Mouse (Mus musculus) lung, postnatal 4 days (tissue): ENCODE results near the gene Tmem247.
A peak's percentile ranks its signal among the peaks of the same experiment; 100 is the strongest.

ENCODE experiments used
- DNase-seq, 2 experiments: peaks; one replicate each; pipeline ENCODE4 v3.0.0; 2021

Tmem247 gene

GRCm38 (mm10) chr17:86915540-86915939 is 1.6 kb upstream of the Tmem247 start:
- DNase-seq = no peak

GRCm38 (mm10) chr17:86918786-86919185 is 1.6 kb downstream of the Tmem247 start:
- peak; percentile 21 to 42 for DNase-seq

DNA sequence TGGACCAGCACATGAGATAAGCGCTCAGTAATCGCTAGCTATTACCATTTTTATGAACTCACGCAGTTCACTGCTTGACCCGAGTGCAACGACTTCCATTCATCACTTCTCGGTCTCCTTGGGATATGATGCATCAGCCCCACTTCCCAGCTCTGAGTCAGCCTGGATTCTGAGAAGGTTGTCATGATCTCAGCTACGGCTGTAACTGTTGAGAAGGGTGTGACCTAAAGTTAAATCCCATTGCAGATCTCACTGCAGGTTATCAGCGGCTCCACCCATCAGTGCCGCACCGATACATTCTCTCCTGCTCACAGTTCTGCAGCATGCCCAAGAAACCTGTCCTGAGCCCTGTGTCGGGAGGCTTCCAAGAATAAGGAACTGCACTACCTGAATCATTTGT is 2.6 kb downstream of the Tmem247 start:
- peak in 1 of 2 experiments; percentile 14 for DNase-seq

DNA sequence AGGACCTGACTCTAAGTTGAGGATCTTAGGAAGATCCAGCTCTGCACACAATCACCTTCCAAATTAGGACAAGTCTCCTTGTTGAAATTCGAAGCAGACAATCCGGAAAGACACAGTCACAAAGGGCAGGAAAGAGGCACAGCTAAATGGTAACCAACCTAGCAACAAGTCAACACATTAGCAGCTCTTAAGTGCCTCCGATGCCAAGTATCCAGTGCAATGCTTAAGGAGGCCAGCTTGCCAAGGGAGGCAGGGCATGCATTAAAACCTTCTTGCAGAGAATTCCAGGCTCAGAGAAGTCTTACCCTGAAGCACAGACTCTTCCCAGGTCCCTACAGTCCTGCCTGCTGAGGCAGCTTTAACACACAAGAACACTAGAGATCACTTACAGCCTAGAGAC is 7.5 kb downstream of the Tmem247 start:
- DNase-seq = no peak

DNA sequence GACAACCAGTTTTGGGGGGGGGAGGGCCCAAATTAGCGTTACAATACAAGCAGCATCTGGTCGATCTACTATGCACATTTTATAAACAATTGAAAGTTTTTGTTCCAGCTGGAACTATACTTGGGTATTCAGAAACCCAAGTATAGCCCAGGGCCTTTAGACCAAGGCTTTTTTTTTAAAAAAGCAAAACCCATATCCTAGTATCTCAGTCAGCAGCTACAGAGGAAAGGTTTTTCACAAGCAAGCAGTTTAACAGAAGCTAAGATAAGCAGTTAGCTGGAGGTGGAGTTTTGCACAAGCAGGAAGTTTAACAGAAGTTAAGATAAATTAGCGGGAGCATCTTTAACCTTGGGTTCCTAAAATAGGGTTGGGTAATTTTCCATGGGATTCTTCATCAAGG is 9.7 kb downstream of the Tmem247 start:
- no peak for DNase-seq

GRCm38 (mm10) chr17:86929355-86929754 is 12.2 kb downstream of the Tmem247 start:
- DNase-seq = no peak

- no peak for DNase-seq
Measured at GRCm38 (mm10) chr17:86929981-86930380, 12.8 kb downstream of the Tmem247 start.

- no peak for DNase-seq
Measured at GRCm38 (mm10) chr17:86932896-86933295, 15.7 kb downstream of the Tmem247 start.

DNA sequence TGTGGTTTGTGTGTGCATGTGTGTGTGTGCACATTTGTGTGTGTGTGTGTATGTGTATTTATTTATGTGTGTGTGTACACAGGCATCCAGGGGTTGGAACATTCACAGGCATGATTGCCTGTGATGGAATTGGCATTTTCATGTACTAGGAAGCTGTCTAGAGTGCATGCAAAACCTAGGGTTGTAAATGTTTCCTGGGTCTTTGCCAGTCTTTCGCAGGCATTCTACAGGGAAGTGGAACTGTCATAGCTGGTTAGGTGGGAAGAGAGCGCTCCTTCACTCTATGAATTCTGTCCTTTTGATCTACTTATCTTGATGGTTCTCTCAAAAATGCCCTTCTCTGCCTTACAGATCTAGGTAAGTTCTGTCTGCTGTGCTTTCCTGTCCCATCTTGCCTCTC is 19.9 kb downstream of the Tmem247 start:
- DNase-seq = no peak

- peak; percentile 85 to 92 for DNase-seq
Measured at GRCm38 (mm10) chr17:86937497-86938155, 20.5 kb downstream of the Tmem247 start.

- no peak for DNase-seq
Measured at GRCm38 (mm10) chr17:86938683-86939082, 21.5 kb downstream of the Tmem247 start.

GRCm38 (mm10) chr17:86942112-86942511 is 25.0 kb downstream of the Tmem247 start:
- DNase-seq = no peak

GRCm38 (mm10) chr17:86943158-86943557 is 26.0 kb downstream of the Tmem247 start:
- no peak for DNase-seq

GRCm38 (mm10) chr17:86946078-86946477 is 28.9 kb downstream of the Tmem247 start:
- no peak for DNase-seq

DNA sequence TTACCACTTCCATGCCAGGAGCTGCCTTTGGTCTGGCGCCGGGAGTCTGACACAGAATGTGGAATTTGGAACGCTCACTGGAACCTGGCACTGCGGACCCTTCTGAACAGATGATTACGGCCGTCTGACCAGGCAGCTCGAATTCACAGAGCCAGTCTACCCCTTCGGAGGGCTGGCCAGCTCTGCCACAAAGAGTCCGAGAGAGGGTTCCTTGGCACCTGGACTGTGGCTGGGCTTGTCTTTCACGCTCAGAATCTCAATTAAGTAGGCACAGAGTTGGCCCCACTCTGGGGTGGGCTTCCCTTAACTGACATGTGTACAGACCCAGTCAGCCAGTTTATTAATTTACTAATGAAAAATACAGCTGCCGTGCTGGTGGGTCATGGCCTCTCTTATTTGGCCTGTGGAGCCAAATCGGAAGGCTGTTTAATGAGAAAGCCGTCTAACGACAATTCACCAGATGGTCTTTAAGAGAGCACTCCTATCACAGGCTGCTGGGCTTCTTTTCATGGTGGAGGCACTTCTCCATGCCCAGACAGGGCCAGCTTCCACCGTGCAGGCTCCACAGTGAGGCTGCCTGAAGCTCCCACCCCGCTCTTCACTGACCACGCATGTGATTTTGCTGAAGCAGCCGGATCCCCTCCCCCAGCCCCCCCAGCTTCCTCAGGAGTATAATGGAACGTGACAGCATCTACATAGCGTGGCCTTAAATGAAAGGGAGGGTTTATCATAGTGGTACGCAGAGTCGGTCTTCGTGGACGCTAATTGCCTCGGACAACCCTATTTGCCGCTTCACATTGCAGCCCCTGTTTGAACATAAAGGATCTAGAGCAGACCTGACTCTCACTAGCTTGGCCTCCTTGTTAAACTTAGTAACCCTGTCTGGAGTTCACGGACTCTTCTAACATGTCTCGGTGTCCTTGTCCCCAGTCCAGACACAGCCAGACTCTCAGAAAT is 31.0 kb downstream of the Tmem247 start, which contains the start of gene Atp6v1e2:
Gene Atp6v1e2, minus strand, starts transcription at position 58 of the 957 bp plus-strand sequence.
- DNase-seq = no peak

GRCm38 (mm10) chr17:86948801-86949200 is 31.7 kb downstream of the Tmem247 start:
- DNase-seq = no peak

GRCm38 (mm10) chr17:86957239-86957638 is 40.1 kb downstream of the Tmem247 start:
- no peak for DNase-seq

DNA sequence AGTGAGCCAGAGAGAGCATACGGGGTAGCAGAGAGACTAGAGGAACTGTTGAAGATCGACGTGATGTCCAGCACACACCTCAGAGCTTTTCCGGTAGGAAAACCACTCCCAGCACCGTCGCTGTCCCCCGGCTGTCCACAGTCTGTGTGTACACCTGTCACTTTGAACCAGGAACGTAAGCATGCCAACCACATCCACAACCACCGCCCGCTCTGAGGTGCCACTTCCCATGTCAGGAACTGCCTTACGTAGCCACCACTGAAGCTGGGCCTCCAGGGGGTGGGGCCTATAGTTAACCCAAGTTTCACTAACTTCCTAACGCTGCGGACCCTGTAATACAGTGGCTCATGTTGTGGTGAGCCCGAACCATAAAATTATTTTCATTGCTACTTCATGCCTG is 40.8 kb downstream of the Tmem247 start:
- DNase-seq = no peak

- DNase-seq = peak; percentile 42 to 51
Measured at GRCm38 (mm10) chr17:86961301-86961841, 44.2 kb downstream of the Tmem247 start.

DNA sequence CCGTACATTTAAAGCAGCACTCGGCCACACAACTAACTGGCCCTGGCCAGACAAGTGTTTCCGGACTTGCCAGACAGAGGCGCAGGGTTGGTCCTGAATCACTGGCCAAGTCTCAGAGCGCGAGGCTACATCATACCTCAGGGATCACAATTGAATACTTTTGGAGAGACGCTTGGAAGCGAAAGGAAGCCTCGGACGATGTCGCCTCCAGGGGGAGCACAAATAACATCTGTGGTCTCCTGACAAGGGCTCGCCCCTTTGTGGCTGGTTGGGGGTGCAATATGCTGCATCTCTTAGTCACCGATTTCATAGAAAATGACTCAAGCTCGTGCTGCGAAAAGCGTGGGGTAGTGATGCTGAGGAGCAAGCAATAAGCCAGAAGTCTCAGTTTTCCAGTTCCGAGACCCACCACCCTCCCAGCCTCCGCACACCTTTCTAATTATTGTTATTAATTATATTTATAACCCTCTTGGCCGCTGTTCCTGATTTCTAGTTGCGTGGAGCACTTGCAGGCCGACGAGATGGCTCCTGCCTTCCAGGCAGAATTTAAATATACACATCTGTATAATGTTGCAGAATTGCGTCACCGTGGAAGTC is 45.2 kb downstream of the Tmem247 start:
- DNase-seq = peak; percentile 91 to 92

- peak; percentile 91 to 96 for DNase-seq
Measured at GRCm38 (mm10) chr17:86962894-86963585, 45.9 kb downstream of the Tmem247 start, which contains the start of gene Rhoq. TSS of gene Rhoq (plus strand) at chr17:86963082.

- peak in 1 of 2 experiments; percentile 52 for DNase-seq
Measured at GRCm38 (mm10) chr17:86963586-86963902, 46.4 kb downstream of the Tmem247 start.

GRCm38 (mm10) chr17:86964041-86964440 is 46.9 kb downstream of the Tmem247 start:
- DNase-seq = no peak
